Mouse (Mus musculus) lung, postnatal 25 days (tissue): ENCODE measurements around the gene Psmd2.

Source experiments
- DNase-seq: peaks from one replicate; pipeline ENCODE4 v3.0.0; 2022; ENCODE audit warnings: low spot score

Gene Psmd2

DNA sequence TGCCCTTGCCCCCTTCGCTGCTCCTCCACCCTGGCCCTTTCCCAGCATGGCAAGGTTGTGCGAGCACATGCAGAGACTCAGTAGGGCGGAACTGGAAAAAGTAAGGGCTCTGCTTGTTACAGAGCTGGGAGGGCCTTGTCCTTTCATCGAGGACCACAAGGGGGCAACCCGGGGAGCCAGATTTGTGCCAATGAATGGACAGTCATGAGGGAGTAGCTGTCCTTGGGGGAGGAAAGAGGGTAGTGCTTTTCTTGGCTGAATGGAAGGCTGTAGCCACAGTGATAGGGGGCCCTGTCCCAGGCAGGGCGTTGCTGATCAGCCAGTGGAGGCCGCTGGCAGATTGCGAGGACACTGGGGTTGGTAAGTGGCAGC lies 51.1 kb downstream of the Psmd2 start:
- DNase-seq, result peak; percentile 53

DNA sequence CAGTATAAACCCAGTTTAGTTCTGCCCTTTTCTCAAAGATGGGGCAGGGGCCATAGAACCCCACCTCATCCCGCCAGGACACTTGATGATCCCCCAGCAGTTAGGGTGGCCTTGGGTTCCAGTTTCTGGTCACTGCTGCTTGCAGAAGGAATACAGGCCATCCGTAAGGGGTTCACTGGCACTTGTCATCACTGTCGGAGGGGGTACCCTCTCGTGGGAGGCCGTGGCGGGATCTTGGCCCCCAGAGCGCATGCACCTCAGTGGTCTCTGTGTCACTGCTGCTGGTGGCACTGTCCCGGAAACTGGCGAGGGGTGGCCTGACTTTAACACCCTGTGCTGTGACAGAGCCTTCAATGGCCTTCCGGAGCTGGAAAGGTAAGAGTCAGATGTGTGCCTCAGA lies 51.6 kb downstream of the Psmd2 start:
- DNase-seq, result no peak

DNA sequence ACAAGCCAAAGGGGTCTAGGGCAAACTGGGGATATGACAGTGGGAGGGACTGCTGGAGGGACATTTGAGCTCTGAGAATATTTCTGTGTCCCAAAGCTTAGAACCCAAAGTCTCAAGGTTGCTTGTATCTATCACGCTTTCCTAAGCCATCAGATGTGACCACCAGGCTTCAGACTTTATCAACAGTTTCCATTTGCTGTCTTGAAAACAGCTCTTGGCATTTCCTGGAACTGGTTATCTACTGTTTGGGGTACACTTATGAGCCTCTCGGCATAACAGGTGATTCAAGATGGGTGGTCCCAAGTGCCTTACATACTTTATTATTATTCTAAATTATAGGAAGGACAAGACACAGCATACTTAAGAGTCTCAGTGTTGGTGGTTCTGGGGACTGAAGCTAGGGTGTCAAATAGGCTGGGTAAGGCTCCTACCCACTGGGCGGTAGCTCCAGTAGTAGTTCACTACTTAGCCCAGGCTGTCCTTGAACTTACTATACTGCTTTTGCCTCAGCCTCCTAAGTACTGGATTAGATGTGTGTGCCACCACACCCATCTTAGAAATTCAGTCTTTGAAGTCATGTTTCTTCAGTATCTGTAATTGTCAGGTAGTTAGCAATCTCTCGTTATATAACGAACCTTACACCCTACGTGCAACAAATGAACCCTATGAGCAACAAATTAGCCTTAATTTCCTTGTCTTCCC lies 52.4 kb downstream of the Psmd2 start:
- DNase-seq, result no peak

DNA sequence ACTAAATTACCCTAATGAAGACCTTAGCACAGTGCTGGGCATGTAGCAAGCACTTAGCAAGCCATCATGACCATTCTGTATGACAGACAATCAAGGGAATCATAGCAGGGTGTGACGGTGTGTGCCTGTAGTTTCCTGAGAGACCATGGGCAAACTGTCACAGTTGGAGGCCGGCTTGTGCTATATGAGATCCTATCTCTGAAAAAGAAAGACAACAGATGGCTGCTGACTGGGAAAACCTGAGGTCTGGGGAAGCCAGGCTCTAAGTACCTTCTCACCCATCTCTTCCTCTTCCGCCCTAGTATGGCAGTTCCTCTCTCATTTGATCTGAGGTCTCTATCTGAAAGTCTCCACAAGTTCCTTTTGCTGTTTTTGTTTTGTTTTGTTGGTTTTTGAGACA lies 54.3 kb downstream of the Psmd2 start:
- no peak for DNase-seq

DNA sequence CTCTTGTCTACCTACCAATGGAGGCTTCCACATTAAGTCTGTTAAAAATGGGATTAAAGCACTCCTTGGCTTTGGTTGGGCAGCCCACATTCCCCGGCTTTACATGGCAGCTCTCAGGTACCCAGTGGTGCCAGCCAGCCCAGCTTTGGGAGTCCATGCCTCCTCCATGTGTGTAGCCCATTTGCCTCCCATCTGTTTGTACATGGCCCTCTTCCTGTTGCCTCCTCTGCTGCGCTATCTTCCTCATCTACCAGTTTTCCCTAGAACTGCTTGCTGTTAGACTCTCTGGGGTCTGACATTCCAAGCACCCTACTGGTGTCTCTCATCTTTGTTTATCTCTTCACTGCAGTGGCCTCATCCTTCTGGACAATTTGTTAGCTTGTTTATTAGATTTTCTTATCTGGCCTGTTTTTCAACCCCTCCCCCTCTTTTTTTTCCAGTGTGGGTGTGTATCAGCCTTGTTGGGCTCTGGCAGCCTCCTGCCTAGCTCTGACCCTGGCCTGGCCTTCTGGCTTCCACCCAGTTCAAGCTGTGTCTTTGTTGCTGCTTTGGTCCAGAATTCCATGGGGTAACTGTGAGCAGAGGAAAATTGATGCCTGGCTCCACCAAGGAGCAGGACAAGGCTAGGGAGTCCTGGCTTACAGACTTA lies 55.1 kb downstream of the Psmd2 start:
- DNase-seq, result no peak

DNA sequence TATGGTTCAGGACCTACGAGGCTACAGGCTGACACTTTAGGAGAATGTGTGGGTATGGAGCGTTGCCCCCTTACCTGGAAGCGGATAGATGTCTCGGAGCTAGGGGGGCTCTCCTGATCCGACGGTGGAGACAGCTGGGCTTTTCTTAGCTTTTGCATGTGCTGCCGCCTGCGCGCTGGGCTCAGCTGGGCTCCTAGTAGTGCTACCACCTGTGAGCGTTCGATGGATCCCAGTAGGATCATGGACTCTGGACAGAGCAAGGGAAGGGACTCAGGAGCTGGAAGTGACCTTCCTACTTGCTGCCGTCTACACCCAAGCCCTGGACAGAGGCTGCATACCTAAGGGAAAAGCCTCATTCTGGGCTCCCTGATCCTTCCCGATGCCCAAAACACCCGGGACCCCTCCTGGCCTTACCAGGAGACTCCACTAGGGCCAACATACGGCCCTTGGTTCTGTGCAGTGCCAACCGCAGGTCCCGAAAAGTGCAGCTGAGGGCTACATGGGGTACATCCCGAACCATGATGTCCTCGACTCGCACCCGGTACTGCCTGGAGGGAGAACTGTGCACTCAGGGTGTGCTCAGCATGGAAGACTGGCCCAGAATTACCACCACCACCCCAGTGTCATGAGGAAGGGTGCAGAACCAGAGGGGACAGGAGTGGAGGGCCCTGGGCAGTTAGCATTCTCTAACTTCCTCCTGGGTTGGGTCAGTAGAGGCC lies 56.9 kb downstream of the Psmd2 start:
- no peak for DNase-seq

DNA sequence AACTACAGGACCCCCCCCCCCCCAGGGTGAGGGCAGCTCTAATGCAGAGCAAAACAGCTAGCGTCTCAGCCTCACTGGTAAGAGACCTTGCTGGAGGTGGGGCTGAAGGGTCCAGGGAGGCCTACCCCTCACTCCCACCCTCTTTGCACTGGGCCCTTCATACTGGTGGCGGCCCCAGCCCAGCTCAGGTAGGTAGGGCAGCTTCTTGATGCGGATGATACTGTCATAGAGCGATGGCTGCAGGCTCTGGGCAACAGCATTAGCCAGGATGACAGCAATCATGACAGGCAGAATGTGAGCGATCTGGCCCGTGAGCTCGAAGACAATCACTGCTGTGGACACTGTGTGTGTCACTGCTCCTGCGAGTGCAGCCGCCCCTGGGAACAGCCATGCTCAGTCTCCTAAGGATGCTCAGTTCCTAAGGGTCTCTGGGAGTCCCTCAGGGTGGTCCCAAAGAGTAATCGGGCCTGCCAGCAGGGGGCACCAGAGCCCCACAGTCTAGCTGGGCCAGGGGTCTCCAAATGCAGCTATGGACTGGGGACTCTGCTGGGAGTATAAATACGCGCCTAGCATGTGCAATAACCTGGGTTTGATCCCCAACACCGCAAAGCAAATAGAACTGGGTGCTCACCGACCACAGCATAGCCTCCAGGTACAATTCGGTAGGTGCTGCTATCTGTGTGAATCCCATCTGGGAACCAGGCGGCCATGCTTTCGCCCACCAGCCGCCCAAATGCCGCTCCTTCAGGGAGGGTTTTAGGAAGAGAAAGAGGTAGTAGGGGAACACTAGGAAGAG lies 57.7 kb downstream of the Psmd2 start:
- DNase-seq, result no peak

DNA sequence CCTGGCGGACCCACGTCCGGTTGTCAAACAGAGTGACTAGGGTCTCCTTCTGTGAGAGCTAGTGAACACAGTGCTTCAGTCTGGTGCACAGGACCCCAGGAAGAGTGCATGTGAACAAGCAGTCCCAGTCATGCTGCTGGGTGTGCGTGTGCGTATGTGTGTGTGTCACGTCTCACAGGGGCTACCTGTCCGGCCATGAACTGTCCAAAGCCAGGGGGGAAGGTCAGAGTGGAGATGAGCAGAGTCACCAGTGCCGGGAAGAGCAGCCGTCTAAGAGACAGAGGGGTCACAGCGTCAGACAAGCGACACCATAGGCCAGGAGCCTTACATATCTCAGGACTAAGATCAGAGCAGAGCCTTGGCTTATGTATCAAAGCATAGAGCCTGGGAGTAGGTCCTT lies 58.9 kb downstream of the Psmd2 start:
- no peak for DNase-seq

DNA sequence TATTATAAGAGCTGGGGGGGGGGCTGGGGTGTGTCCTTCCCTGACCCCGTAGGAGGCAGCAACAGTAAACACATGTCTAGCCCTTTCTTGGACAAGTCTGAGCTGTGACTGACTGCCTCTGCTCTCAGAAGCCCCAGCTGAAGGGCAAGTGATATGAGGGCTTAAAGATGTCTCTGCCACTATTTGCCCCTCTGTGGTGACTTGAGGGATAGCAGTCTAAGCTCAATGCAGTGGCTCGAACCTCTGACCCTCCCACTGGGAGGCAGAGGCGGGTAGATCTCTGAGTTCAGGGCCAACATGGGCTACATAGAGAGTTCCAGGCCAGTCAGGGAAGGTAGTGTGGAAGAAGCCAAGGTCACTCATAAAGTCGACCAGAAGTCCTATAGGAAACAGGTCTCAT lies 59.4 kb downstream of the Psmd2 start:
- no peak for DNase-seq

DNA sequence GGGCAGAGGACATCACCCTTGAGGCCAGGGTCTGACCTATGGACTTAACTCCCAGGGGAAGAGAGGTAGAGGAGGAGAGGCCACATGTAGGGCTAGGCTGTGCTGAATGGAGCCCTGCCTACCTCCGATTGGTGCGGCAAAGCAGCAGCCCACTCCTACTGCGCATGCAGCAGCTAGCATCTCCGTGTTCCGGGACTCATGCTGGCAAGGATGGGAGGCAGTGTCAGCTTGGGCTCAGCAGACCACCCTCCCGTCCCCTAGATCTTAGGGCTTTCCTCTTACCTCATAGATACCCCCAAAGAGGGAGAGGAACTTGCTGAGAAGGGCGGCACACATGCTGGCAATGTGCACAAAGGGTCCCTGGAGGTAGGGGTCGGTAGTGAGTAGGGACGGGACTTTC lies 60.7 kb downstream of the Psmd2 start:
- DNase-seq, result no peak

DNA sequence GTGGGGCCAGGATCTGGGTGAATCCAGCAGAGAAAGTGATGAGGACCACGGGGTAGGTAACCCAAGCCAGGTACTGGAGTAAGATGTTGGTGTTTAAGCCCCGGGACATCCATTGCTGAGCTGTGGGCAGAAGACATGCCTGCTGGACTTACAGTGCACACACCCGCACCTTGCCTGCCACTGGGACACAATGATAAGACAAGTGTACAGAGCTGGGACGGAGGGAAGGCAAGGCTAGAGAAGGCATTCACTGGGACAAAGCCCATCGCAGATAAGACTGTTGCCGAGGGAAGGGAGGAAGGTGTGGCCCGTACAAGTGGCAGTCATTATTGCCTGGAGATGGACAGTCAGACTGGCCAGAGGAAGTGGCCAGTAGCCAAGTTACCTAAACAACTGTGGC lies 61.4 kb downstream of the Psmd2 start:
- no peak for DNase-seq
